Mouse (Mus musculus) left cerebral cortex, adult 2 months (tissue): ENCODE data around the gene Rpp25l. TPM values are rescaled to one million over a fixed set of nuclear protein-coding genes. Genes with fewer than 3 reads are reported as not detected.
"Not testable (repeated sequence)": the region's sequence is repeated elsewhere in the genome, so short reads cannot be mapped to it uniquely, and the experiment has no call there.

Source experiments
- DNase-seq, 2 experiments: peaks; one replicate each; pipeline ENCODE4 v3.0.0; 2021 to 2022; ENCODE audit warnings: low spot score in 2 of 2, mixed read lengths in 1 of 2; ENCODE audit errors: extremely low spot score in 1 of 2
- H3K27ac ChIP-seq: fragments of 200-600 bp; 2 replicates; pipeline ENCODE4 v1.8.1; 2022
- H3K4me3 ChIP-seq: fragments of 200-600 bp; 2 replicates; pipeline ENCODE4 v1.8.1; 2022
- CTCF ChIP-seq: fragments of 200-600 bp; IDR thresholded peaks from 2 replicates; pipeline ENCODE4 v1.8.1; 2022; ENCODE audit warnings: antibody characterized with exemption, mild to moderate bottlenecking, moderate library complexity
- intact Hi-C: fragments of 180-260 bp; cut with DNase I; formaldehyde crosslinking; loops from one replicate; pipeline ENCODE4 v1.15.1; 2025
- total RNA-seq, 2 experiments: library from RNA; stranded (reverse); gene quantifications; 2 replicates each; pipeline ENCODE4 v1.2.3; 2021

Rpp25l gene
- total RNA-seq, 2 experiments from 2014 or later = 27.7 to 30.7 TPM

- intact Hi-C loops, H3K4me3 ChIP-seq, DNase-seq, H3K27ac ChIP-seq: not testable (repeated sequence)
These were observed 27.3 kb downstream of the Rpp25l start for GRCm38 (mm10) chr4:41685882-41686492.

- H3K4me3 ChIP-seq, intact Hi-C loops, H3K27ac ChIP-seq, DNase-seq: not testable (repeated sequence)
These were observed 28.3 kb downstream of the Rpp25l start for GRCm38 (mm10) chr4:41684931-41685453.

GRCm38 (mm10) chr4:41684131-41684930, 29.0 kb downstream of the Rpp25l start:
- intact Hi-C loops, H3K4me3 ChIP-seq, H3K27ac ChIP-seq, DNase-seq: not testable (repeated sequence)

GRCm38 (mm10) chr4:41683303-41683702, 30.0 kb downstream of the Rpp25l start:
- H3K27ac ChIP-seq, H3K4me3 ChIP-seq, intact Hi-C loops, DNase-seq: not testable (repeated sequence)

GRCm38 (mm10) chr4:41682789-41683188, 30.5 kb downstream of the Rpp25l start:
- peak overlapping the region; percentile 5; the same call in 1 of the 2 replicates for H3K27ac ChIP-seq
- H3K4me3 ChIP-seq = no peak overlapping the region
- no peak for TF ChIP-seq CTCF
- intact Hi-C loops = no loop called here
- DNase-seq = no peak

GRCm38 (mm10) chr4:41681947-41682346, 31.4 kb downstream of the Rpp25l start:
- TF ChIP-seq CTCF = no peak
- intact Hi-C loops = no loop called here
- H3K4me3 ChIP-seq = no peak overlapping the region
- no peak overlapping the region for H3K27ac ChIP-seq
- no peak for DNase-seq

DNA sequence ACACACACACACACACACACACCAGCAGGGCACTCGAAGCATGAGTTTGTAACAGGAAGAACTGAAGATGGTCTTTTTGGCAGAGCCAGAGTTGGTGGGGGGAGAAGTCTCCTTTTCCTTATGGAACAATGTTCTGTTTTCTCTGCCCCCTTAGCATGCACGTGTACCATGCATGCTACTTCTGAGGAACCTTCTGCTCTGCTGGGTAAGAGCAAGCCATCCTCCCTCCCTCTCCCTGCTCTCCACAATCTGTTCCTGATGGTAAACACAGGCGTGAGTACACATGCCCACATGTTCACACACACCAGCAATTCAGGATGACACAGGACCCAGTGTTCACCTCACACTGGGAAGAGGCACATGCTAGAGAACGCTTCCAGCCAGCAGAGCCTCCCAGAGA, 32.2 kb downstream of the Rpp25l start:
- DNase-seq = no peak
- TF ChIP-seq CTCF = no peak
- no peak overlapping the region for H3K4me3 ChIP-seq
- intact Hi-C loops = no loop called here
- H3K27ac ChIP-seq = no peak overlapping the region

DNA sequence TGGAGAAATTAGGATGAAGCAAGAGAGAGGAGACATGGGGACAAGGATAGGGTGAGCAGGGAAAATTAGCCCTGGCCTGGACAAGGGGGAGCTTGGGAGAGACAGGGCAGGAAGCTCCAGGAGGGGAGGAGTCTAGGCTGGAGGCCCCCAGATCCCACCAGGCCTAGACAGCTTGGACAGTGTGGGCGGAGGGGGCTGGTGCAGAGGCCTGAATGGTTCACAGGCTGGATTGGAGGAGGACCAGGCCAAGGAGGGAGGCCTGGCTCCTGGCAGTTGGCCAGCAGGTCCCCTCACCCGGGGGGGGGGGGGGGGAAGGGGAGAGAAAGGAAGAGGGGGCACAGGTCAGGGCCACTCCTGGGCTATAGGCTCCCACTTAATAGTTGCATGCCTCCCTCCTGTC, 34.0 kb downstream of the Rpp25l start:
- Histone ChIP-seq H3K27ac (no peak overlapping the region), H3K4me3 (no peak overlapping the region)
- no peak for TF ChIP-seq CTCF
- intact Hi-C loops = no loop called here
- no peak for DNase-seq

- H3K27ac ChIP-seq = no peak overlapping the region
These were observed 34.5 kb downstream of the Rpp25l start for GRCm38 (mm10) chr4:41678863-41679262.

GRCm38 (mm10) chr4:41677006-41677629, 36.2 kb downstream of the Rpp25l start:
- intact Hi-C loops = no loop called here
- TF ChIP-seq CTCF = no peak
- no peak overlapping the region for H3K4me3 ChIP-seq
- no peak overlapping the region for H3K27ac ChIP-seq
- DNase-seq = no peak

More at GRCm38 (mm10) chr4:41678863-41679262, 34.5 kb downstream of the Rpp25l start:
- no peak for TF ChIP-seq CTCF
- intact Hi-C loops = no loop called here
- DNase-seq = no peak
- H3K4me3 ChIP-seq = no peak overlapping the region

GRCm38 (mm10) chr4:41676248-41677005, 36.9 kb downstream of the Rpp25l start:
- no peak overlapping the region; the same call in 1 of the 2 replicates for H3K27ac ChIP-seq
- intact Hi-C loops = no loop called here
- no peak for DNase-seq
- no peak overlapping the region for H3K4me3 ChIP-seq
- TF ChIP-seq CTCF = no peak
